Mouse (Mus musculus) kidney, embryonic 14.5 days (tissue): ENCODE data around the gene Taok1. TPM values are rescaled to one million over a fixed set of nuclear protein-coding genes. Genes with fewer than 3 reads are reported as not detected.

Experiments used
- ATAC-seq: fragments of 200-750 bp; cut with Nextera tagmentation; 2 replicates; pipeline ENCODE4 v1.8.0; 2017; ENCODE audit warnings: moderate number of reproducible peaks, mild to moderate bottlenecking, moderate TSS enrichment, moderate library complexity; ENCODE audit not compliant: low FRiP score, low TSS enrichment
- H3K27ac ChIP-seq: fragments of 300-500 bp; sonication (generic); 2 replicates; pipeline ENCODE4 v1.5.1; 2014; ENCODE audit warnings: low read depth, mild to moderate bottlenecking, low read length, moderate library complexity, mixed read lengths
- H3K27me3 ChIP-seq: fragments of 300-500 bp; sonication (generic); 2 replicates; pipeline ENCODE4 v1.6.1; 2014; ENCODE audit warnings: mild to moderate bottlenecking, low read length; ENCODE audit not compliant: control insufficient read depth, insufficient read depth
- H3K36me3 ChIP-seq: fragments of 300-500 bp; sonication (generic); 2 replicates; pipeline ENCODE4 v1.6.1; 2014; ENCODE audit warnings: low read length, mixed read lengths; ENCODE audit not compliant: control insufficient read depth, insufficient read depth
- H3K4me1 ChIP-seq: fragments of 300-500 bp; sonication (generic); 2 replicates; pipeline ENCODE4 v1.6.1; 2014; ENCODE audit warnings: low read length, mixed read lengths; ENCODE audit not compliant: control insufficient read depth, insufficient read depth
- H3K4me2 ChIP-seq: fragments of 300-500 bp; sonication (generic); replicated peaks from 2 replicates; pipeline ENCODE4 v1.6.1; 2014; ENCODE audit warnings: low read depth, mild to moderate bottlenecking, low read length
- H3K4me3 ChIP-seq: fragments of 300-500 bp; sonication (generic); 2 replicates; pipeline ENCODE4 v1.5.1; 2014; ENCODE audit warnings: mild to moderate bottlenecking, low read length
- H3K9ac ChIP-seq: fragments of 300-500 bp; sonication (generic); 2 replicates; pipeline ENCODE4 v1.6.1; 2014; ENCODE audit warnings: low read depth, mild to moderate bottlenecking, low read length, moderate library complexity
- H3K9me3 ChIP-seq: fragments of 300-500 bp; sonication (generic); 2 replicates; pipeline ENCODE4 v1.6.1; 2016; ENCODE audit warnings: low read length; ENCODE audit not compliant: control insufficient read depth
- WGBS: fragments of 180-500 bp; shearing (Covaris S2); extraction: QIAGEN DNeasy Blood & Tissue Kit; methylation state at CpG from one replicate; pipeline ENCODE4 v1.1.7; 2014; 5-methylcytosine and 5-hydroxymethylcytosine counted together
- polyA plus RNA-seq: library from polyadenylated mRNA; unstranded; fragments of >200 nt; fragmentation: Nextera tagmentation; extraction: Ambion mirVana; gene quantifications from 2 replicates; pipeline ENCODE4 v1.2.1, GENCODE M21; 2014

The Taok1 gene
- polyA plus RNA-seq, 1 experiment from 2014 or later = 23.7 TPM

- Histone ChIP-seq H3K4me2 (no peak overlapping the region), H3K27ac (no peak overlapping the region), H3K4me3 (no peak overlapping the region), H3K4me1 (peaks cover 20% of the 10 kb centered on the region), H3K9me3 (no peaks in the 10 kb centered on the region), H3K9ac (no peak overlapping the region), H3K27me3 (no peaks in the 10 kb centered on the region), H3K36me3 (no peaks in the 10 kb centered on the region)
- no peak for ATAC-seq
- 62% methylated on average over 11 of the region's 11 CpGs for WGBS
Measured at GRCm38 (mm10) chr11:77483510-77484255, 123.9 kb downstream of the Taok1 start.

DNA sequence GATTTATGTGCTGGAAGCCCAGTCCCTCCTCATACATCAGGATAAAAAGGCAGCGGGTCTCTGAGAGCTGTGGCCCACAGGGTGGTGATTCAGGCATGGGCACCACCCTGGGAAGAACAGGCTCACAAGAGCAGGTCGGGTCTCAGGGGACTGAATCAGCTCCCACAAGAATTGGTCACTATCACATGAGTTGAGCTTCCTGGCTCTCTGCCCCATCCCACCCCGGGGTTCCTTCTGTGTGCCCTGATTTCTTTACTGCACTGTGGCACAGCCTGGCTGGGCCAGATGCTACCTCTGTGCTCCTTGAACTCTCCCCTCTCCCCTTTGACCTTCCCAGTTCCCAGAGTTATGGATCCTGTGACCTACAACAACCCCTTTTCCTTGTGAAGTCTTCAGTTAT lies 124.6 kb downstream of the Taok1 start:
- Histone ChIP-seq H3K9ac (no peak overlapping the region), H3K4me1 (peaks cover 14% of the 10 kb centered on the region), H3K4me2 (no peak overlapping the region), H3K27ac (no peak overlapping the region), H3K27me3 (no peaks in the 10 kb centered on the region), H3K4me3 (no peak overlapping the region), H3K9me3 (no peaks in the 10 kb centered on the region), H3K36me3 (no peaks in the 10 kb centered on the region)
- ATAC-seq = no peak
- 56% methylated on average over 3 of the region's 3 CpGs for WGBS

Other genes starting within 250 kb of the Taok1 start
- 0.39 and 0.54 TPM in 2 replicates for gene Coro6, start 145.4 kb downstream of the Taok1 start, polyA plus RNA-seq
- gene Ankrd13b, start 118.1 kb downstream of the Taok1 start, polyA plus RNA-seq = 6.8 and 8.6 TPM in 2 replicates
- 18.1 and 19.3 TPM in 2 replicates for gene Git1, start 114.3 kb downstream of the Taok1 start, polyA plus RNA-seq
- 1.4 and 2.6 TPM in 2 replicates for gene Abhd15, start 92.7 kb downstream of the Taok1 start, polyA plus RNA-seq
- 36.9 and 37.4 TPM in 2 replicates for gene Trp53i13, start 91.8 kb downstream of the Taok1 start, polyA plus RNA-seq
- gene Gm10392, start 88.6 kb downstream of the Taok1 start, polyA plus RNA-seq = not detected in 2 replicates
- gene Nufip2, start 78.3 kb upstream of the Taok1 start, polyA plus RNA-seq = 9.2 and 9.7 TPM in 2 replicates
- gene Cryba1, start 117.5 kb upstream of the Taok1 start, polyA plus RNA-seq = not detected in 2 replicates
- 19.1 and 21.1 TPM in 2 replicates for gene Myo18a, start 155.4 kb upstream of the Taok1 start, polyA plus RNA-seq
- 0.92 and 1.4 TPM in 2 replicates for gene Gm10277, start 179.9 kb upstream of the Taok1 start, polyA plus RNA-seq